Mouse (Mus musculus): ENCODE results near the gene Dlk1. TPM values are rescaled to one million over a fixed set of nuclear protein-coding genes. Genes with fewer than 3 reads are reported as not detected.

The Dlk1 gene
- polyA plus RNA-seq, 1 experiment from 2014 or later, result 67.1 TPM

GRCm38 (mm10) chr12:109502360-109503040 lies 49.9 kb downstream of the Dlk1 start:
- Histone ChIP-seq H3K27me3 (ENCODE audit: control insufficient read depth, insufficient read depth, low read length) (0 out of 2 replicates have a peak, but pooled peaks cover 3% of the 10 kb centered on the region), H3K9ac (ENCODE audit: low read depth, low read length) (no peak overlapping the region), H3K4me1 (ENCODE audit: control insufficient read depth, insufficient read depth, low read length) (peaks cover 9% of the 10 kb centered on the region; the same call in 1 of the 2 replicates), H3K27ac (ENCODE audit: low read depth, low read length) (no peak overlapping the region), H3K4me3 (ENCODE audit: low read depth, low read length) (no peak overlapping the region), H3K36me3 (ENCODE audit: control insufficient read depth, insufficient read depth, low read length) (no peaks in the 10 kb centered on the region), H3K4me2 (no peak overlapping the region), H3K9me3 (replicated peaks; ENCODE audit: control insufficient read depth, low read length) (no peaks in the 10 kb centered on the region)
- no peak for ATAC-seq (replicated peaks; ENCODE audit: insufficient number of reproducible peaks, low FRiP score, low TSS enrichment)
- WGBS (ENCODE audit: insufficient replicate concordance), result 70% methylated on average over 6 of the region's 6 CpGs

GRCm38 (mm10) chr12:109507693-109508092 lies 55.1 kb downstream of the Dlk1 start:
- no peak overlapping the region for H3K4me3 ChIP-seq (ENCODE audit: low read depth, low read length)
- 78% methylated on average over 11 of the region's 11 CpGs for WGBS (ENCODE audit: insufficient replicate concordance)
- no peak overlapping the region for H3K27ac ChIP-seq (ENCODE audit: low read depth, low read length)
- no peak overlapping the region for H3K9ac ChIP-seq (ENCODE audit: low read depth, low read length)
- no peaks in the 10 kb centered on the region for H3K36me3 ChIP-seq (ENCODE audit: control insufficient read depth, insufficient read depth, low read length)
- no peaks in the 10 kb centered on the region for H3K9me3 ChIP-seq (replicated peaks; ENCODE audit: control insufficient read depth, low read length)
- no peak overlapping the region for H3K4me2 ChIP-seq
- peaks cover 17% of the 10 kb centered on the region for H3K4me1 ChIP-seq (ENCODE audit: control insufficient read depth, insufficient read depth, low read length)
- ATAC-seq (replicated peaks; ENCODE audit: insufficient number of reproducible peaks, low FRiP score, low TSS enrichment), result no peak
- H3K27me3 ChIP-seq (ENCODE audit: control insufficient read depth, insufficient read depth, low read length), result 0 out of 2 replicates have a peak, but pooled peaks cover 4% of the 10 kb centered on the region

- WGBS (ENCODE audit: insufficient replicate concordance), result 40% methylated on average over 20 of the region's 20 CpGs
- H3K4me3 ChIP-seq (ENCODE audit: low read depth, low read length), result no peak overlapping the region
- H3K27ac ChIP-seq (ENCODE audit: low read depth, low read length), result no peak overlapping the region
- H3K9me3 ChIP-seq (replicated peaks; ENCODE audit: control insufficient read depth, low read length), result no peaks in the 10 kb centered on the region
- no peak overlapping the region for H3K4me2 ChIP-seq
- no peak overlapping the region for H3K9ac ChIP-seq (ENCODE audit: low read depth, low read length)
- peaks cover 26% of the 10 kb centered on the region for H3K4me1 ChIP-seq (ENCODE audit: control insufficient read depth, insufficient read depth, low read length)
- no peak for ATAC-seq (replicated peaks; ENCODE audit: insufficient number of reproducible peaks, low FRiP score, low TSS enrichment)
- H3K27me3 ChIP-seq (ENCODE audit: control insufficient read depth, insufficient read depth, low read length), result 0 out of 2 replicates have a peak, but pooled peaks cover 4% of the 10 kb centered on the region
- no peaks in the 10 kb centered on the region for H3K36me3 ChIP-seq (ENCODE audit: control insufficient read depth, insufficient read depth, low read length)
Observed at GRCm38 (mm10) chr12:109508495-109509454, 56.2 kb downstream of the Dlk1 start.

GRCm38 (mm10) chr12:109509531-109510137 lies 57.0 kb downstream of the Dlk1 start:
- 53% methylated on average over 9 of the region's 9 CpGs for WGBS (ENCODE audit: insufficient replicate concordance)
- Histone ChIP-seq H3K4me2 (no peak overlapping the region), H3K27ac (ENCODE audit: low read depth, low read length) (no peak overlapping the region), H3K9ac (ENCODE audit: low read depth, low read length) (no peak overlapping the region), H3K27me3 (ENCODE audit: control insufficient read depth, insufficient read depth, low read length) (0 out of 2 replicates have a peak, but pooled peaks cover 4% of the 10 kb centered on the region), H3K4me3 (ENCODE audit: low read depth, low read length) (no peak overlapping the region), H3K9me3 (replicated peaks; ENCODE audit: control insufficient read depth, low read length) (no peaks in the 10 kb centered on the region), H3K4me1 (ENCODE audit: control insufficient read depth, insufficient read depth, low read length) (peaks cover 26% of the 10 kb centered on the region), H3K36me3 (ENCODE audit: control insufficient read depth, insufficient read depth, low read length) (no peaks in the 10 kb centered on the region)
- ATAC-seq (replicated peaks; ENCODE audit: insufficient number of reproducible peaks, low FRiP score, low TSS enrichment), result no peak

- H3K4me3 ChIP-seq (ENCODE audit: low read depth, low read length), result no peak overlapping the region
- H3K4me1 ChIP-seq (ENCODE audit: control insufficient read depth, insufficient read depth, low read length), result peaks cover 26% of the 10 kb centered on the region
- H3K9ac ChIP-seq (ENCODE audit: low read depth, low read length), result no peak overlapping the region
- no peaks in the 10 kb centered on the region for H3K9me3 ChIP-seq (replicated peaks; ENCODE audit: control insufficient read depth, low read length)
- 0 out of 2 replicates have a peak, but pooled peaks cover 4% of the 10 kb centered on the region for H3K27me3 ChIP-seq (ENCODE audit: control insufficient read depth, insufficient read depth, low read length)
- no peaks in the 10 kb centered on the region for H3K36me3 ChIP-seq (ENCODE audit: control insufficient read depth, insufficient read depth, low read length)
- no peak overlapping the region for H3K4me2 ChIP-seq
- no peak for ATAC-seq (replicated peaks; ENCODE audit: insufficient number of reproducible peaks, low FRiP score, low TSS enrichment)
- no peak overlapping the region for H3K27ac ChIP-seq (ENCODE audit: low read depth, low read length)
- 69% methylated on average over 8 of the region's 8 CpGs for whole genome bisulfite sequencing (ENCODE audit: insufficient replicate concordance)
Observed at GRCm38 (mm10) chr12:109510247-109510646, 57.6 kb downstream of the Dlk1 start.

- Histone ChIP-seq H3K9ac (ENCODE audit: low read depth, low read length) (no peak overlapping the region), H3K27me3 (ENCODE audit: control insufficient read depth, insufficient read depth, low read length) (0 out of 2 replicates have a peak, but pooled peaks cover 4% of the 10 kb centered on the region), H3K4me2 (no peak overlapping the region), H3K27ac (ENCODE audit: low read depth, low read length) (no peak overlapping the region), H3K4me1 (ENCODE audit: control insufficient read depth, insufficient read depth, low read length) (peaks cover 31% of the 10 kb centered on the region), H3K36me3 (ENCODE audit: control insufficient read depth, insufficient read depth, low read length) (no peaks in the 10 kb centered on the region), H3K9me3 (replicated peaks; ENCODE audit: control insufficient read depth, low read length) (no peaks in the 10 kb centered on the region), H3K4me3 (ENCODE audit: low read depth, low read length) (no peak overlapping the region)
- no peak for ATAC-seq (replicated peaks; ENCODE audit: insufficient number of reproducible peaks, low FRiP score, low TSS enrichment)
- WGBS (ENCODE audit: insufficient replicate concordance), result 79% methylated on average over 8 of the region's 8 CpGs
Observed at GRCm38 (mm10) chr12:109511456-109511855, 58.8 kb downstream of the Dlk1 start.

- Histone ChIP-seq H3K27ac (ENCODE audit: low read depth, low read length) (no peak overlapping the region), H3K4me1 (ENCODE audit: control insufficient read depth, insufficient read depth, low read length) (peaks cover 37% of the 10 kb centered on the region), H3K9me3 (replicated peaks; ENCODE audit: control insufficient read depth, low read length) (no peaks in the 10 kb centered on the region), H3K9ac (ENCODE audit: low read depth, low read length) (no peak overlapping the region), H3K4me3 (ENCODE audit: low read depth, low read length) (no peak overlapping the region), H3K4me2 (no peak overlapping the region), H3K27me3 (ENCODE audit: control insufficient read depth, insufficient read depth, low read length) (0 out of 2 replicates have a peak, but pooled peaks cover 2% of the 10 kb centered on the region), H3K36me3 (ENCODE audit: control insufficient read depth, insufficient read depth, low read length) (no peaks in the 10 kb centered on the region)
- WGBS (ENCODE audit: insufficient replicate concordance), result 33% methylated on average over 13 of the region's 13 CpGs
- no peak for ATAC-seq (replicated peaks; ENCODE audit: insufficient number of reproducible peaks, low FRiP score, low TSS enrichment)
Observed at GRCm38 (mm10) chr12:109512151-109512907, 59.7 kb downstream of the Dlk1 start.

All from heart, embryonic 11.5 days (tissue).